Comparison of ENCODE assay signal across 10 mouse cellular contexts in genomic region chr3:152569242-152569605, GRCm38 (mm10).
A peak's percentile ranks its signal among the peaks of the same experiment; 100 is the strongest.
DNase-seq lines count a peak whose midpoint lies in the region; ATAC-seq and TF ChIP-seq lines count a peak whose summit lies in the region.
"Had no signal": no experiment of that assay in that cellular context is flagged by ENCODE, and none has a peak within 500 bp of the region (broad histone marks: within the 10 kb centered on the region; RNA-seq: fewer than 3 reads in every experiment).

No protein-coding gene starts in this region.

- in situ Hi-C loops in Patski (cut with MboI; ENCODE audit: low pct_unique_long_range_greater_than_20kb) = no loop called here

- no peaks in the 10 kb centered on the region for H3K27me3 ChIP-seq in Patski
- H3K27me3 ChIP-seq: forebrain, embryonic 13.5 days; heart, embryonic 12.5 days had no signal

- DNase-seq in 3T3-L1 (ENCODE audit: low read depth, low spot score) (peak; percentile 76), Patski (ENCODE audit: low read depth, low spot score) (peak; percentile 49)
- DNase-seq in kidney, adult 18-20 months = peak; percentile 11
- DNase-seq in gastrocnemius, adult 2 months = no peak
- no peak for DNase-seq in adrenal gland, adult 8-10 months
- DNase-seq in left cerebral cortex, adult 8-10 months (ENCODE audit: low spot score in 2 of 2) = no peak
- DNase-seq: cerebellum, postnatal 10 days had no signal

- no peak for TF ChIP-seq CTCF in Patski (IDR thresholded peaks at IDR 0.05)
- TF ChIP-seq CTCF in gastrocnemius, adult 2 months (IDR thresholded peaks at IDR 0.05) = no peak

- intact Hi-C loops in gastrocnemius, adult 2 months (cut with DNase I) = no loop called here

- H3K27ac ChIP-seq in gastrocnemius, adult 2 months = no peak overlapping the region
- H3K27ac ChIP-seq: forebrain, embryonic 13.5 days had no signal

- POLR2A ChIA-PET in Patski (lab: Charles Lee) = interaction anchor here (0.9 to 1.2 kb wide), 7 partner anchors 8 to 106 kb away, joined by 3 to 5 read pairs (median 3); no protein-coding TSS in a partner anchor

- CTCF ChIA-PET in Patski (lab: Charles Lee) = interaction anchor here (0.7 to 1.9 kb wide), 9 partner anchors 8 to 172 kb away, joined by 3 to 7 read pairs (median 4); no protein-coding TSS in a partner anchor

- ATAC-seq in Patski = peak; percentile 38
- ATAC-seq in megakaryocyte progenitor cell, adult 5-6 weeks (replicated peaks; ENCODE audit: poor library complexity) = peak; percentile 74
- ATAC-seq: forebrain, embryonic 13.5 days had no signal

- no peak overlapping the region for H3K4me3 ChIP-seq in gastrocnemius, adult 2 months
- H3K4me3 ChIP-seq: forebrain, embryonic 13.5 days; heart, embryonic 12.5 days had no signal

Comparison
In these comparisons a context has a peak if more than half of its experiments do, and no peak if none do; other contexts are left out.
1. DNase-seq: peak in 3T3-L1 (single experiment), Patski (single experiment) and kidney, adult 18-20 months (single experiment); none in gastrocnemius, adult 2 months (single experiment), adrenal gland, adult 8-10 months (single experiment) and left cerebral cortex, adult 8-10 months (0 of 2).